Mouse (Mus musculus) embryonic facial prominence, embryonic 15.5 days (tissue): ENCODE results near the gene 2300002M23Rik. TPM values are rescaled to one million over a fixed set of nuclear protein-coding genes. Genes with fewer than 3 reads are reported as not detected.
A peak's percentile ranks its signal among the peaks of the same experiment; 100 is the strongest.

Experiments
- ATAC-seq: fragments of 200-750 bp; cut with Nextera tagmentation; 2 replicates; pipeline ENCODE4 v1.8.0; 2017; ENCODE audit warnings: low read depth, moderate TSS enrichment; ENCODE audit not compliant: insufficient number of reproducible peaks, low FRiP score, low TSS enrichment
- H3K27ac ChIP-seq: fragments of 300-500 bp; sonication (generic); replicated peaks from 2 replicates; pipeline ENCODE4 v1.5.1; 2015; ENCODE audit warnings: mild to moderate bottlenecking, inconsistent platforms
- H3K27me3 ChIP-seq: fragments of 300-500 bp; sonication (generic); 2 replicates; pipeline ENCODE4 v1.6.1; 2015; ENCODE audit warnings: inconsistent platforms
- H3K36me3 ChIP-seq: fragments of 300-500 bp; sonication (generic); 2 replicates; pipeline ENCODE4 v1.6.1; 2015; ENCODE audit warnings: mild to moderate bottlenecking, inconsistent platforms
- H3K4me1 ChIP-seq: fragments of 300-500 bp; sonication (generic); 2 replicates; pipeline ENCODE4 v1.6.1; 2015; ENCODE audit warnings: inconsistent platforms
- H3K4me2 ChIP-seq: fragments of 300-500 bp; sonication (generic); replicated peaks from 2 replicates; pipeline ENCODE4 v1.6.1; 2015; ENCODE audit warnings: mild to moderate bottlenecking, inconsistent platforms
- H3K4me3 ChIP-seq: fragments of 300-500 bp; sonication (generic); replicated peaks from 2 replicates; pipeline ENCODE4 v1.5.1; 2015; ENCODE audit warnings: mild to moderate bottlenecking, inconsistent platforms
- H3K9ac ChIP-seq: fragments of 300-500 bp; sonication (generic); 2 replicates; pipeline ENCODE4 v1.6.1; 2015; ENCODE audit warnings: inconsistent platforms
- H3K9me3 ChIP-seq: fragments of 300-500 bp; sonication (generic); replicated peaks from 2 replicates; pipeline ENCODE4 v1.6.1; 2016; ENCODE audit warnings: inconsistent platforms
- WGBS: fragments of 180-500 bp; shearing (Covaris S2); methylation state at CpG from one replicate; pipeline ENCODE4 v1.1.7; 2015; 5-methylcytosine and 5-hydroxymethylcytosine counted together
- polyA plus RNA-seq: library from polyadenylated mRNA; unstranded; fragments of >200 nt; fragmentation: Nextera tagmentation; extraction: Ambion mirVana; gene quantifications from 2 replicates; pipeline ENCODE4 v1.2.1, GENCODE M21; 2015

Gene 2300002M23Rik
- polyA plus RNA-seq, 1 experiment from 2014 or later: 39.7 TPM

GRCm38 (mm10) chr17:35556186-35556765 lies 11.0 kb upstream of the 2300002M23Rik start:
- Histone ChIP-seq H3K27me3 (no peaks in the 10 kb centered on the region), H3K4me3 (no peak overlapping the region), H3K9ac (no peak overlapping the region), H3K4me2 (no peak overlapping the region), H3K27ac (no peak overlapping the region; the same call in 1 of the 2 replicates), H3K4me1 (peaks cover 2% of the 10 kb centered on the region; the same call in 1 of the 2 replicates), H3K9me3 (no peaks in the 10 kb centered on the region), H3K36me3 (no peaks in the 10 kb centered on the region)
- WGBS: 81% methylated on average over 13 of the region's 13 CpGs
- ATAC-seq: no peak

DNA sequence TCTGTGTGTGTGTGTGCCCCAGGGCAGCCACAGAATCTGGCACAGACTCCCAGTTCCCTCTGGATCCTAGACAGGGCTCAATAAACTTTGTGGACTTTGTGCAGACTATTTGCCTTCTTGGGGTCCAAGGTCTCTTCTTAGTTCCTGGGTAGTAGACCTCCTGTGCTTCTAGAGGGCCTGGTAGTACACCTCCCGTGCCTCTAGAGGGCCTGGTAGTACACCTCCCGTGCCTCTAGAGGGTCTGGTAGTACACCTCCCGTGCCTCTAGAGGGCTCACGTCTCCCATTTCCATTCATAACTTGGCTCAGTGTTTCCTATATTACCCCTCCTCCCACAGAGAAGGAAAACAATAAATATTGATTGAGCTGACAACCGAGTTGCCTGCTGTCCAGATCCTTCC lies 10.4 kb upstream of the 2300002M23Rik start:
- ATAC-seq: no peak
- 33% methylated on average over 5 of the region's 5 CpGs for WGBS
- no peak overlapping the region; the same call in 1 of the 2 replicates for H3K27ac ChIP-seq
- H3K4me3 ChIP-seq: no peak overlapping the region
- H3K9me3 ChIP-seq: no peaks in the 10 kb centered on the region
- H3K9ac ChIP-seq: no peak overlapping the region
- no peaks in the 10 kb centered on the region for H3K36me3 ChIP-seq
- H3K4me1 ChIP-seq: no peaks in the 10 kb centered on the region
- no peaks in the 10 kb centered on the region for H3K27me3 ChIP-seq
- no peak overlapping the region for H3K4me2 ChIP-seq

GRCm38 (mm10) chr17:35557351-35557750 lies 9.9 kb upstream of the 2300002M23Rik start:
- no peaks in the 10 kb centered on the region for H3K36me3 ChIP-seq
- no peak overlapping the region for H3K9ac ChIP-seq
- H3K4me3 ChIP-seq: no peak overlapping the region
- no peaks in the 10 kb centered on the region for H3K4me1 ChIP-seq
- no peaks in the 10 kb centered on the region for H3K9me3 ChIP-seq
- H3K27ac ChIP-seq: no peak overlapping the region; the same call in 1 of the 2 replicates
- H3K4me2 ChIP-seq: no peak overlapping the region
- H3K27me3 ChIP-seq: no peaks in the 10 kb centered on the region
- ATAC-seq: no peak
- WGBS: 73% methylated on average over 9 of the region's 9 CpGs

DNA sequence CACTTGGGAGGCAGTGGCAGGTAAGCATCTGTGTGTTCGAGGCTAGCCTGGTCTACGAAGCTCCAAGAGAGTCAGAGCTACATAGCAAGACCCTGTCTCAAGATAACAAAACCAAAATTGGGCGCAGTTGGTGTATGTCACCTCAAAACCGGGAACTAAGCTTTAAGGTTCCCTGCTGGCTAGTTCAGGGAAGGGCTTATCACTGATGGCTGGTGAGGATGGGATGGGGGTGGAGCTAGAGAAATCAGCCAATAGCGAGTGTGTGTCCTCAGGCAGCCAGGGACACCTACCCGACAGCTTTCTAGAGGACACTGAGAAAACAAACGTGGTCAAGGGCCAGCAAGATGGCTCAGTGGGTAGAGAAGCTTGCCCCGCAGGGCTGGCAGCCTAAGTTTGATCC lies 9.0 kb upstream of the 2300002M23Rik start:
- 63% methylated on average over 8 of the region's 8 CpGs for WGBS
- Histone ChIP-seq H3K4me1 (no peaks in the 10 kb centered on the region), H3K27me3 (no peaks in the 10 kb centered on the region), H3K27ac (no peak overlapping the region), H3K4me3 (no peak overlapping the region), H3K9me3 (no peaks in the 10 kb centered on the region), H3K4me2 (no peak overlapping the region), H3K9ac (no peak overlapping the region), H3K36me3 (no peaks in the 10 kb centered on the region)
- no peak for ATAC-seq

DNA sequence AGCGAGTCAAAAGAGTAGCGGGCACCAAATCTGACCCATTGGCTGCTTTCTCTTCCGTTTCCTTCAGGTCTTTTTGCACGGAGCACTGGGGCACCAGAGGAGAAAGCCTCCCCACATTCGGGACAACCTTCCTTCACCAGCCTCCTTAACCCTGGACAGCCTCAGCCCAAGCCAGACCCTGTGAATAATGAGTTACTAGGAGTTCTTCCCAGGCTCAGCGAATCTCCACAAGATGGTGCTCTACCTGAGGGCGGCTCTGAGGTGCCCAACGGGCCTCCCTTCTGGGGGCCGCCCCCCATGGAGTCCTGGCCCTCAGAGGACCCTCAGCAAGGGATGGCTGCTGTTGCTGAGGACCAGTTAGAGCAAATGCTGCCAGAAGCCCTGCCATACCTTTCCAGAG lies 517 bp downstream of the 2300002M23Rik start:
- no peak for ATAC-seq
- H3K4me1 ChIP-seq: peaks cover 11% of the 10 kb centered on the region
- H3K27ac ChIP-seq: no peak overlapping the region
- H3K9ac ChIP-seq: no peak overlapping the region
- no peaks in the 10 kb centered on the region for H3K9me3 ChIP-seq
- no peak overlapping the region for H3K4me2 ChIP-seq
- 21% methylated on average over 9 of the region's 9 CpGs for WGBS
- no peak overlapping the region for H3K4me3 ChIP-seq
- peaks cover 21% of the 10 kb centered on the region for H3K27me3 ChIP-seq
- H3K36me3 ChIP-seq: no peaks in the 10 kb centered on the region

- Histone ChIP-seq H3K9ac (no peak overlapping the region), H3K4me3 (peak overlapping the region; percentile 22), H3K4me1 (peaks cover 11% of the 10 kb centered on the region), H3K27ac (no peak overlapping the region), H3K4me2 (peak overlapping the region; percentile 47), H3K9me3 (no peaks in the 10 kb centered on the region), H3K36me3 (no peaks in the 10 kb centered on the region), H3K27me3 (peaks cover 21% of the 10 kb centered on the region)
- 6% methylated on average over 28 of the region's 28 CpGs for WGBS
- ATAC-seq: peak; percentile 32; the same call in 1 of the 2 replicates
Observed at GRCm38 (mm10) chr17:35569091-35569944, 2.1 kb downstream of the 2300002M23Rik start.

GRCm38 (mm10) chr17:35570836-35571235 lies 3.6 kb downstream of the 2300002M23Rik start:
- H3K9ac ChIP-seq: no peak overlapping the region
- no peak overlapping the region for H3K4me3 ChIP-seq
- WGBS: 70% methylated on average over 14 of the region's 14 CpGs
- H3K4me1 ChIP-seq: peaks cover 11% of the 10 kb centered on the region
- no peaks in the 10 kb centered on the region for H3K9me3 ChIP-seq
- H3K36me3 ChIP-seq: no peaks in the 10 kb centered on the region
- H3K27me3 ChIP-seq: peaks cover 25% of the 10 kb centered on the region
- ATAC-seq: no peak
- H3K4me2 ChIP-seq: no peak overlapping the region
- H3K27ac ChIP-seq: no peak overlapping the region

GRCm38 (mm10) chr17:35571477-35571876 lies 4.2 kb downstream of the 2300002M23Rik start:
- no peak overlapping the region for H3K4me2 ChIP-seq
- H3K4me3 ChIP-seq: no peak overlapping the region
- H3K9me3 ChIP-seq: no peaks in the 10 kb centered on the region
- no peak overlapping the region for H3K9ac ChIP-seq
- no peaks in the 10 kb centered on the region for H3K36me3 ChIP-seq
- H3K27me3 ChIP-seq: peaks cover 29% of the 10 kb centered on the region
- peaks cover 11% of the 10 kb centered on the region for H3K4me1 ChIP-seq
- no peak overlapping the region for H3K27ac ChIP-seq
- ATAC-seq: no peak
- 92% methylated on average over 7 of the region's 7 CpGs for WGBS

GRCm38 (mm10) chr17:35578211-35578610 lies 11.0 kb downstream of the 2300002M23Rik start:
- Histone ChIP-seq H3K4me3 (no peak overlapping the region), H3K4me1 (no peaks in the 10 kb centered on the region), H3K4me2 (no peak overlapping the region), H3K9me3 (no peaks in the 10 kb centered on the region), H3K27me3 (peaks cover 8% of the 10 kb centered on the region; the same call in 1 of the 2 replicates), H3K27ac (no peak overlapping the region), H3K9ac (no peak overlapping the region), H3K36me3 (no peaks in the 10 kb centered on the region)
- WGBS: 21% methylated on average over 6 of the region's 6 CpGs
- no peak for ATAC-seq

- 95% methylated on average over 1 of the region's 1 CpGs for WGBS
- H3K4me1 ChIP-seq: 0 out of 2 replicates have a peak, but pooled peaks cover 3% of the 10 kb centered on the region
- H3K36me3 ChIP-seq: no peaks in the 10 kb centered on the region
- no peak overlapping the region for H3K27ac ChIP-seq
- no peaks in the 10 kb centered on the region for H3K9me3 ChIP-seq
- no peaks in the 10 kb centered on the region for H3K27me3 ChIP-seq
- H3K4me2 ChIP-seq: no peak overlapping the region
- ATAC-seq: no peak
- no peak overlapping the region for H3K4me3 ChIP-seq
- no peak overlapping the region for H3K9ac ChIP-seq
Observed at GRCm38 (mm10) chr17:35582900-35583299, 15.7 kb downstream of the 2300002M23Rik start.

- H3K36me3 ChIP-seq: no peaks in the 10 kb centered on the region
- no peak for ATAC-seq
- 10% methylated on average over 16 of the region's 16 CpGs for WGBS
- H3K4me3 ChIP-seq: no peak overlapping the region; the same call in 1 of the 2 replicates
- 0 out of 2 replicates have a peak, but pooled peaks cover 3% of the 10 kb centered on the region for H3K4me1 ChIP-seq
- no peak overlapping the region for H3K9ac ChIP-seq
- no peak overlapping the region for H3K27ac ChIP-seq
- H3K27me3 ChIP-seq: no peaks in the 10 kb centered on the region
- peak overlapping the region; percentile 41 for H3K4me2 ChIP-seq
- no peaks in the 10 kb centered on the region for H3K9me3 ChIP-seq
Observed at GRCm38 (mm10) chr17:35584330-35584937, 17.2 kb downstream of the 2300002M23Rik start.
